Mouse (Mus musculus): ENCODE measurements around the gene Ate1. TPM values are rescaled to one million over a fixed set of nuclear protein-coding genes. Genes with fewer than 3 reads are reported as not detected.

Ate1 gene
- polyA plus RNA-seq, 1 experiment = 37.1 TPM

GRCm38 (mm10) chr7:130471045-130471444 lies 49.1 kb downstream of the Ate1 start:
- H3K27ac ChIP-seq (ENCODE audit: insufficient read depth, low read length) = no peak overlapping the region
- no peaks in the 10 kb centered on the region for H3K4me1 ChIP-seq (ENCODE audit: control insufficient read depth, insufficient read depth, low read length)
- no peak for TF ChIP-seq CTCF (IDR thresholded peaks at IDR 0.05; ENCODE audit: low read depth, low read length)
- no peak for TF ChIP-seq EP300 (IDR thresholded peaks at IDR 0.05; ENCODE audit: insufficient read depth, low read depth, low read length)
- no peak for TF ChIP-seq POLR2A (IDR thresholded peaks at IDR 0.05; ENCODE audit: insufficient read depth, low read length)

DNA sequence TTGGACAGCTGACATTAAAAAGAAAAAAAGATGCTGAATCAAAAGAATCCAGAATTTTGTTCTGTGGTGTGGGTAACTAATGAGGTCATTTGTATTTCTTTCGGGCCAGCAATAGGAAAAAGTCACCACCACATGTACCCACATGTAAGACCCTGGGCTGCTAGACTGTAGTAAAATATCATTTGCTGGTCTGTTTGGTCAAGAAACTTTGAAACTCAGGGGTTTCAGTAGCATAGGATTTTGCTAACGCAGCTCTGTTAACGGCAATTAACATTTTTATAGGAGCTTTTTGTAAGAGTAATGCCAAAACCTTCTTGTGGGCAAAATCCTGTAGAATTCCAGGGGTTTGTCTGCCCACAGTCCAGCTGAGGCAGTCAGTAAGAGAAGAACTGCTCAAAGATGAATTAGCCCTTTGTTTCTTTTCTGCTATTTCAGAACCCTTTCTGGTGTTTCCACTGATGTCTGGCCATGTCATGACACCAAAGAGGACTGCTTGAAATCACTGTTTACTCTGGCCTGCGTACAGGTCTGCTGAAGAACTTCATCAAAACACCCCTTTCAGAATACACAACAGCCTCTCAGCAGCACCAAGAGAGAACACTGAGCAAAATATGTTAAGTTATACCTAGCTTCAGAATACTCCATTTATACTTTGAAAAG lies 64.5 kb downstream of the Ate1 start:
- Histone ChIP-seq H3K9me3 (replicated peaks; ENCODE audit: control insufficient read depth, insufficient read depth, low read length, poor library complexity, severe bottlenecking) (no peaks in the 10 kb centered on the region), H3K36me3 (ENCODE audit: control insufficient read depth, insufficient read depth, low read length, poor library complexity, severe bottlenecking) (no peaks in the 10 kb centered on the region), H3K4me1 (ENCODE audit: control insufficient read depth, insufficient read depth, low read length) (no peaks in the 10 kb centered on the region), H3K4me3 (ENCODE audit: low read depth, low read length) (no peak overlapping the region), H3K27me3 (ENCODE audit: control insufficient read depth, insufficient read depth, low read length, poor library complexity, severe bottlenecking) (no peaks in the 10 kb centered on the region), H3K9ac (ENCODE audit: low read depth, poor library complexity, severe bottlenecking) (no peak overlapping the region), H3K27ac (ENCODE audit: insufficient read depth, low read length) (no peak overlapping the region)
- TF ChIP-seq CTCF (IDR thresholded peaks at IDR 0.05; ENCODE audit: low read depth, low read length) (no peak), EP300 (IDR thresholded peaks at IDR 0.05; ENCODE audit: insufficient read depth, low read depth, low read length) (no peak), POLR2A (IDR thresholded peaks at IDR 0.05; ENCODE audit: insufficient read depth, low read length) (no peak)

More at GRCm38 (mm10) chr7:130471045-130471444, 49.1 kb downstream of the Ate1 start:
- no peak overlapping the region for H3K9ac ChIP-seq (ENCODE audit: low read depth, poor library complexity, severe bottlenecking)
- no peak overlapping the region for H3K4me3 ChIP-seq (ENCODE audit: low read depth, low read length)
- no peaks in the 10 kb centered on the region for H3K36me3 ChIP-seq (ENCODE audit: control insufficient read depth, insufficient read depth, low read length, poor library complexity, severe bottlenecking)
- no peaks in the 10 kb centered on the region for H3K9me3 ChIP-seq (replicated peaks; ENCODE audit: control insufficient read depth, insufficient read depth, low read length, poor library complexity, severe bottlenecking)
- H3K27me3 ChIP-seq (ENCODE audit: control insufficient read depth, insufficient read depth, low read length, poor library complexity, severe bottlenecking) = no peaks in the 10 kb centered on the region

DNA sequence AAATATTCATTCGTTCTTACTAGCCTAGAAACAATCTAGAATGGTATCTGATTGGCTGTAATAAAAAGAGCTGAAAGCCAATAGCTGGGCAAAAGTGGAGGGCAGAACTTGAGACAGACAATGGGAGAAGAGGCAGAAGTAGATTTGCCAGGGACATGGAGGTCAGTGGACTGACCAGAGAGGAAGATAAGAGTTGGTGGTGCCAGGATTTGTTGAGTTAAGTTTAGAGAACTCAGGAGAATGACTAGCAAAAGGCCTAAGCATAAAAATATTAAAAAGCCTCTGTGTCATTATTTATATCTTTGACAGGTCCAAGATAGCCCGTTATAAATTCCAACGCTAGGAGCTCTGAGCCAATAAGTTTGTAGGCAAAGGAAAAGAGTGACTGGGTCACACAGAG lies 65.9 kb downstream of the Ate1 start:
- H3K27ac ChIP-seq (ENCODE audit: insufficient read depth, low read length) = no peak overlapping the region
- H3K4me1 ChIP-seq (ENCODE audit: control insufficient read depth, insufficient read depth, low read length) = no peaks in the 10 kb centered on the region
- H3K9ac ChIP-seq (ENCODE audit: low read depth, poor library complexity, severe bottlenecking) = no peak overlapping the region
- no peaks in the 10 kb centered on the region for H3K27me3 ChIP-seq (ENCODE audit: control insufficient read depth, insufficient read depth, low read length, poor library complexity, severe bottlenecking)
- H3K9me3 ChIP-seq (replicated peaks; ENCODE audit: control insufficient read depth, insufficient read depth, low read length, poor library complexity, severe bottlenecking) = no peaks in the 10 kb centered on the region
- TF ChIP-seq EP300 (IDR thresholded peaks at IDR 0.05; ENCODE audit: insufficient read depth, low read depth, low read length) (no peak), CTCF (IDR thresholded peaks at IDR 0.05; ENCODE audit: low read depth, low read length) (no peak), POLR2A (IDR thresholded peaks at IDR 0.05; ENCODE audit: insufficient read depth, low read length) (no peak)
- H3K4me3 ChIP-seq (ENCODE audit: low read depth, low read length) = no peak overlapping the region
- no peaks in the 10 kb centered on the region for H3K36me3 ChIP-seq (ENCODE audit: control insufficient read depth, insufficient read depth, low read length, poor library complexity, severe bottlenecking)

- Histone ChIP-seq H3K4me3 (ENCODE audit: low read depth, low read length) (no peak overlapping the region), H3K27me3 (ENCODE audit: control insufficient read depth, insufficient read depth, low read length, poor library complexity, severe bottlenecking) (no peaks in the 10 kb centered on the region), H3K4me1 (ENCODE audit: control insufficient read depth, insufficient read depth, low read length) (no peaks in the 10 kb centered on the region), H3K9me3 (replicated peaks; ENCODE audit: control insufficient read depth, insufficient read depth, low read length, poor library complexity, severe bottlenecking) (no peaks in the 10 kb centered on the region), H3K27ac (ENCODE audit: insufficient read depth, low read length) (no peak overlapping the region), H3K36me3 (ENCODE audit: control insufficient read depth, insufficient read depth, low read length, poor library complexity, severe bottlenecking) (no peaks in the 10 kb centered on the region), H3K9ac (ENCODE audit: low read depth, poor library complexity, severe bottlenecking) (no peak overlapping the region)
- no peak for TF ChIP-seq POLR2A (IDR thresholded peaks at IDR 0.05; ENCODE audit: insufficient read depth, low read length)
- TF ChIP-seq EP300 (IDR thresholded peaks at IDR 0.05; ENCODE audit: insufficient read depth, low read depth, low read length) = no peak
- TF ChIP-seq CTCF (IDR thresholded peaks at IDR 0.05; ENCODE audit: low read depth, low read length) = no peak
These were observed 84.4 kb downstream of the Ate1 start for GRCm38 (mm10) chr7:130435776-130436175.

DNA sequence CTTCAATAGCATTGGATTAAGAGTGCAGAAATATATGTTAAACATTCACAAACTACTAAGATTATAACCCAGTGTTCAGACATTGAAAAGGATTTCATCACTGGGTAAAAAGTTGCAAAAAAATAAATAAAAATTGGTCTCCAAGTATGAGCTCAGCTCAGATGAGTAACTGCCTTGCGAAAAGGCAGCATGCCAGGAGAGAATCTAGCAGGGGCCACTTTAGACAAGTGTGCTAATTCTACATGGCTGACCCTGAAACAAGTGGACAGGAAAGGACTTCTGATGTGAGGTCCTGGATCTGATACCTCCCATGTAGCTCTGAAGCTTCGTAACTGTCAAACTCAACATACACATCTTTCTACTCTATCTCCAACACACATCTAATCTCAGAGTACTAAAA lies 88.0 kb downstream of the Ate1 start:
- TF ChIP-seq CTCF (IDR thresholded peaks at IDR 0.05; ENCODE audit: low read depth, low read length) (no peak), POLR2A (IDR thresholded peaks at IDR 0.05; ENCODE audit: insufficient read depth, low read length) (no peak), EP300 (IDR thresholded peaks at IDR 0.05; ENCODE audit: insufficient read depth, low read depth, low read length) (no peak)
- no peak overlapping the region for H3K9ac ChIP-seq (ENCODE audit: low read depth, poor library complexity, severe bottlenecking)
- no peaks in the 10 kb centered on the region for H3K4me1 ChIP-seq (ENCODE audit: control insufficient read depth, insufficient read depth, low read length)
- H3K27me3 ChIP-seq (ENCODE audit: control insufficient read depth, insufficient read depth, low read length, poor library complexity, severe bottlenecking) = no peaks in the 10 kb centered on the region
- peaks cover 2% of the 10 kb centered on the region; the same call in 1 of the 2 replicates for H3K36me3 ChIP-seq (ENCODE audit: control insufficient read depth, insufficient read depth, low read length, poor library complexity, severe bottlenecking)
- no peaks in the 10 kb centered on the region for H3K9me3 ChIP-seq (replicated peaks; ENCODE audit: control insufficient read depth, insufficient read depth, low read length, poor library complexity, severe bottlenecking)
- no peak overlapping the region for H3K4me3 ChIP-seq (ENCODE audit: low read depth, low read length)
- no peak overlapping the region for H3K27ac ChIP-seq (ENCODE audit: insufficient read depth, low read length)

GRCm38 (mm10) chr7:130426586-130426985 lies 93.6 kb downstream of the Ate1 start:
- TF ChIP-seq CTCF (IDR thresholded peaks at IDR 0.05; ENCODE audit: low read depth, low read length) = no peak
- no peak for TF ChIP-seq POLR2A (IDR thresholded peaks at IDR 0.05; ENCODE audit: insufficient read depth, low read length)
- no peak for TF ChIP-seq EP300 (IDR thresholded peaks at IDR 0.05; ENCODE audit: insufficient read depth, low read depth, low read length)
- H3K36me3 ChIP-seq (ENCODE audit: control insufficient read depth, insufficient read depth, low read length, poor library complexity, severe bottlenecking) = peaks cover 2% of the 10 kb centered on the region; the same call in 1 of the 2 replicates
- no peak overlapping the region for H3K4me3 ChIP-seq (ENCODE audit: low read depth, low read length)
- H3K27ac ChIP-seq (ENCODE audit: insufficient read depth, low read length) = no peak overlapping the region
- H3K4me1 ChIP-seq (ENCODE audit: control insufficient read depth, insufficient read depth, low read length) = no peaks in the 10 kb centered on the region
- no peaks in the 10 kb centered on the region for H3K9me3 ChIP-seq (replicated peaks; ENCODE audit: control insufficient read depth, insufficient read depth, low read length, poor library complexity, severe bottlenecking)
- H3K9ac ChIP-seq (ENCODE audit: low read depth, poor library complexity, severe bottlenecking) = no peak overlapping the region
- H3K27me3 ChIP-seq (ENCODE audit: control insufficient read depth, insufficient read depth, low read length, poor library complexity, severe bottlenecking) = no peaks in the 10 kb centered on the region
